Mouse (Mus musculus) cerebellum, adult 2 months (tissue): Measurements from ENCODE around the gene Pgap1.

ENCODE experiments used
- CTCF ChIP-seq: fragments of 200-500 bp; IDR thresholded peaks from 2 replicates; pipeline ENCODE4 v1.5.1; 2011; ENCODE audit warnings: low read depth, mild to moderate bottlenecking, control low read depth, low read length, moderate library complexity, borderline replicate concordance; ENCODE audit not compliant: insufficient read depth
- POLR2A ChIP-seq: fragments of 200-500 bp; IDR thresholded peaks from 2 replicates; pipeline ENCODE4 v1.6.1; 2011; ENCODE audit warnings: low read length, control low read depth, borderline replicate concordance; ENCODE audit not compliant: insufficient read depth

DNA sequence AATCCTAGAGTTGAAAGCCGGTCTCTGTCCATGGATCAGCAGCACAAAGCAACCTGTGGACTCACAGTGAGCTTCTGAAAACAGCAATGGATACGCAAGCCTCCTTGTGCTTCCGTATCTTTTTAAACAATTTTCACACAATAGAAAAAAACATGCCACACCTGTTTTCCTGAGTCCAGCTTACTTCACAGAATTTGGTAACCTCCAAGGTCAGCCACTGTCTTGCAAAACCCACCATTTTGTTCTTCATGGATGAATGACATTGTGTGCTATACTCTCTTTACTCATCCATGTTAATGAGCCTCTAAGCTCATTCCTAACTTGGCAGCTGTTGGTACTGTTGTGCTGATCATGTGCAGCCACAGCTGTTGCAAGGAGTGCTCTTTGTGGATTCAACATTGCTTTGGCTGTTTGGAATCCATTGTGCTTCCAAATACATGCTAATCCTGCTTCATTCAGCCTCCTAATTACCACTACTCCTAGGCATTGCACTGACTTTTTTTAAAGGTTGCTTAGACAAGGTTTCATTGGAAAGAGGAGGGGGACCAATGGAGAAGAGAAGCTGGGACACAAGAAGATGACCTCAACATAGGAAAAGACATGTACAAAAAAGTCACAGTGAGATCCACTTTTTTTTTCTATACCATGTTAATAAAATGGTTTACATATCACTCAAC lies 72.6 kb downstream of the Pgap1 start:
- no peak for TF ChIP-seq POLR2A
- TF ChIP-seq CTCF: no peak
